Mouse (Mus musculus): Measurements from ENCODE around the gene Ltbr.
"Not testable (repeated sequence)": the region's sequence is repeated elsewhere in the genome, so short reads cannot be mapped to it uniquely, and the experiment has no call there.

Gene Ltbr

DNA sequence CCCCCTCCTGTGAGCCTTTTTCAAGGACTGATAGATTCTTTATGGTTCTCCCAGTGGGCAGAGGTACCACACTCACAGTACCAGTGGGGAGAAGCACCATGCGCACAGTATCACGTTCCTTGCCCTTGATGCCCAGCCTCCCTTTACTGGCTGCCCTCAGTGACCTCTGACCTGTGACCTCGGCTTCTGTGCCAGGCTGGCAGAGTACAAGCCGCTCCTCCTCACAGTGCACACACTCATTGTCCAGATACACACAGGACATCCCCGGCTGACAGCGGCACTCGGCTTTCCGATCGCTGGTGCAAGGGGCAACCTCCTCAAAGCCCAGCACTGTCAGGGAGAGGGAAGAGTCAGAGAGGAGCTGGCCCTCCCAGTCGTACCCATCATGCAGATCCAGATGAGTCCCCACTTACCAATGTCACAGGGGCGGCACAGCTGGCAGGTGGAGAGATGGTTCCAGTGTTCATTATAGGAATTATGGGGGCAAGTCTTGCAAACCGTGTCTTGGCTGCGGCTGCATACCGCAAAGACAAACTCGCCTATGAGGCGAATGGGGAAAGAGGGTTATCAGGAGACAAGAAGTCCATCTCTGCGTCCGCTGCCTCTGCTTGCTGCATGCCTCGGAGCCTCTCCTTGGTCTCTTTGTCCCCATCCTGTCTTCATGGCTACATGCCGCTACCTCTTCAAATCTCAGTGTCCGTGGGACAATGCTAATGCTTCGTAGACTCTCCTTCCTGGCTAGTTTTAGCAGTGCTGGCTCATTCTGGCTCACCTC lies 917 bp downstream of the Ltbr start:
- DNase-seq (ENCODE audit: low read depth, low spot score) = no peak

DNA sequence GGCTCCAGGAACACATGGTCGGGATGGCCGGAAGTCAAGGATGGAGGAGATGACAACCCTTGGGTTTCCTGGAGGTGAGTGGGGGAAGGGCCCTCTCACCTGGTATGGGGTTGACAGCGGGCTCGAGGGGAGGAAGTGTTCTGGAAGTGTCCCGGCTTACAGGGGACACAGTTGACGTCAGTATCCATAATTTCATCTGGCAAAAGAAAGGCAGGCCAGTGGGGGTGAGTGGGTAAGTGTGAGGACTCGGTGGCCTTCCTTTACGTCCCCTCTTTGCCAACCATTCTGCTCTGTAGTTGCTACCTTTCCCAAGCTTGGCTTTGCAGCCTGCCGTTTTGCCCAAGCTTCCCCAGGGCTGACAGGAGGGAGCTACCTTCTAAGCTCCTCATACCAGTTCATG lies 1.5 kb downstream of the Ltbr start:
- DNase-seq (ENCODE audit: low read depth, low spot score) = no peak

DNA sequence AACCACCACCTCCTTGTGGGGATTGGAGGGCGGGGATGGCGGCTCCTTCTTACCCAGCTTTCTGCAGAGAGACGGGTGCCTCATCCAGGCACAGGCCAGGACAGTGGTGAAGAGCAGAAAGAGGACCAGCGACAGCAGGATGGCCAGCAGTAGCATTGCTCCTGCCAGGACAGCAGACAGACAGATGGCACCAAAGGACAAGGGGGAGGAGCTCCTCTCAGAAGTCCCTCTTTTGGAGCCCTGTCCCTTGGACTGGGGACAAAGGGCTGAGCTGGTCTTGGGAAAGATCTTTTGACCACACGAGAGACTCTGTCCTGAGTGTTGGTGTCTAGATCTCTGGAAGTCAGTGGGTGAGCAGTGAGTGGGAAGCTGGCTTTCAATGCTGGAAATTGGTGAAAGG lies 4.3 kb downstream of the Ltbr start:
- no peak for DNase-seq (ENCODE audit: low read depth, low spot score)

DNA sequence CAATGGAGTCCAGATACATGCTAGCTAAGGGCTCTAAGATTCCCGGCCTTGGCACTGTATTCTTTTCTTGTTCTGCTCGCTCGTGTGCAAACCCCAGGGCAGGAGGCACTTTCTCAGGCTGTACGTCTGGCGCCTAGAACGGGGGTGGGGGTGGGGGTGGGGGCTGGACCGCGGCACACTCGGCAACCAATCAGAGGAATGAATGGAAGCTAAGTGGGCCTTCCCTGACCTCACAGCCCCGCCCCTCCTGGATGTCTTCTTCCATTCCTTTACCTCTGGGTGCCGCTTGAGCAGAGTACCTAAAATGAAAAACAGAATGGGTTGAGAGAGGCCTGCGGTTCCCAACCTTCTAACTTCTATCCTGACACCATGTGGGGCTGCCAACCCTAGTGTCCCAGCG lies 4.8 kb downstream of the Ltbr start:
- DNase-seq (ENCODE audit: low read depth, low spot score) = no peak

DNA sequence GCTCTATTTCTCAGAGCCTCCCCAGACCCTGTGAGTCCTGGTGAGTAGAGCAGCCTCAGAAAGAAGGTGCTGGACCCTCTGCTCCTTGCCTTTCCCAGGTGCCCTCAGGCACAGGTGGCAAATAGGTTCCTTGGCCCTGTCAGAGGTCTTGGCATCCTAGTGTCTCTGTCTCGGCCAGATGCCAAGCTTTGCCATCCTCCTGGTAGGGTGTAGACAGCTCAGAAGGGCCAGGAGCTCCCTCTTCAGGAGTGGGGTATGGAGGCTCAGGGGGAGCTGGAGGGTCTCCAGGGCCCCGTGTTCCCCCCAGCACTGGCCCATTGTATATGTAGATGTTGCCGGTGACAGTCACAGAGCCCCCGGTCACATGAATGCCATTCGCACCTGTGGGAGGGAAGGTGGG lies 6.6 kb downstream of the Ltbr start:
- no peak for DNase-seq (ENCODE audit: low read depth, low spot score)

DNA sequence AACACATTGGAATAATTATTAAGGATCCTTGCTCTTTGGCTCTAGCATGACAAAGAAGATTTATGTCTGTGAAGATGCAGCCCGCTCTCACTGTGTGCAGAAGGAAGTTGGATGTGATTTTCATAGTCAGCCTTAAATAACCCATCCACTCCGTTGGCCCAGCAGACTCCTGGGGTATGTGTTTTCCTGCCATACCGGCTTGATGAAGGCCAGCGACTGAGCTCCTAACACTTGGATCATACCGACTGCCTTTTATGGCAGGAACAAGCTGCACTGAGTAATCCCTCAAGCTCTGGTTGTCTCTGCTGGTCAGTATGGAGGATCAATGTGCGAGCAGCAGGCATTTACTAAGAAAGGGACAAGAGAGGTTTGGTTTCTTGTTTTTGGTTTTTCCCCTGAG lies 8.2 kb downstream of the Ltbr start:
- DNase-seq (ENCODE audit: low read depth, low spot score) = no peak

DNA sequence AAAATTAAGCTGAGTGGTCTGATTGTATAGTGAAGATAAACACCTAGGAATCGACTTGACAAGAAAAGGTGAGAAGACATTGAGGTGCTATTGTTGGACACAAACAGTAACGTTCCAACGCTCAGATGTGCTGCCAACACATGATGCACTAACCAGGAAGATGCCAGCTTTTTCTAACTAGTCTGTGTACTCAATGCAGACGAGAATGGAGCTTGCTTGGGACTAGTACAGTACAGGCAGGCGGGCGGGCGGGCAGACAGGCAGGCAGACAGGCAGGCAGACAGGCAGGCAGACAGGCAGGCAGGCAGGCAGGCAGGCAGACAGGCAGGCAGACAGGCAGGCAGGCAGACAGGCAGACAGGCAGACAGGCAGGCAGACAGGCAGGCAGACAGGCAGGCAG lies 9.3 kb downstream of the Ltbr start:
- not testable (repeated sequence) for DNase-seq (ENCODE audit: low read depth, low spot score)

DNA sequence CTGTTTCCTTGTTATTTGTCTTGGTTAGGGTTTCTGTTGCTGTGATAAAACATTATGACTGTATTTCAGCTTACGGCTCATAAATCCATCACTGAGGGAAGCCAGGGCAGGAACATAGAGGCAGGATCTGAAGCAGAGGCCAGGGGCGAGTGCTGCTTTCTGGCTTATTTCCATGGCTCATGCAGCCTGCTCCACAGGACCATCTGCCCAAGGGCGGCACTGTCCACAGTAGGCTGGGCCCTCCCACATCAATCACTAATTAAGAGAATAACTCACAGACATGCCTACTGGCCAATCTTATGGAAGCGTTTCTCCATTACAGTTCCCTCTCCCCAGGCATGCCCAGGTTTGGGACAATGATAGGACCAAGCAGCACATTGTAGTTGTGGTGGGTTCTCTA lies 10.4 kb downstream of the Ltbr start:
- DNase-seq (ENCODE audit: low read depth, low spot score) = no peak

DNA sequence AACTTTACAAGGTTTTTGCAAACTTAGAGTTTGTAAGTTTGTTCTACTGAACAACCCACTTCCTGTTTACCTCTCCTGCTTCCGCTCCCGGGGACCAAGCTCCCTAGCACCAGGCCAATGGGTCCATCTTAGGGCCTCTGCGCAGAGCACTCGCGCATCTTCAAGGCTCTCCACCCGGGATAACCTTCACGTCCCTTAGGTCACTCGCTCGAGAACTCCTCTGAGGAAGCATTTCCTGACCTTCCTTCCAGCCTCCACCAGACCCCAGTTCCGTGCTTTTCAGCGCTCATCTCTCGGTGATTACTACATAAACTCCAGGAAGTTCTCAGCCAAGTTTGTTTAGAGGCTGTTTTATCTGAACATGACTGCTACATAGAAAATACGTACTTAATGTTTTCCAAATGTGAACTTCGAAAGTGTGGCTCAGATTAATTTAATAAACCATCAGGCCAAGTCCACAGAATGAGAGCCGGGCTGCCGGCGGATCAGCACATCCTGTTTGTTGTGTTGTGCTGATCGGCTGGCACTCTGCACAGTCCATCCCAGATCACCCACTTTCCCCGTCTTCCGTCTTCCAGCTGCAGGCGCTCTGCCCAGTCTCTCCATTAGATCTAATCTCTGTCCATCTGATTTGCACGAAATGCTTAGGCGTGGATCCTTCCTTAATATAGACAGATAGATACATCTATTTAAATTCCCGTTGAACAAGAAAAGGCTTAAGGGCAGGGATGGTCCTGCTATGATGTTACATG lies 11.3 kb downstream of the Ltbr start:
- peak; percentile 27 for DNase-seq (ENCODE audit: low read depth, low spot score)

DNA sequence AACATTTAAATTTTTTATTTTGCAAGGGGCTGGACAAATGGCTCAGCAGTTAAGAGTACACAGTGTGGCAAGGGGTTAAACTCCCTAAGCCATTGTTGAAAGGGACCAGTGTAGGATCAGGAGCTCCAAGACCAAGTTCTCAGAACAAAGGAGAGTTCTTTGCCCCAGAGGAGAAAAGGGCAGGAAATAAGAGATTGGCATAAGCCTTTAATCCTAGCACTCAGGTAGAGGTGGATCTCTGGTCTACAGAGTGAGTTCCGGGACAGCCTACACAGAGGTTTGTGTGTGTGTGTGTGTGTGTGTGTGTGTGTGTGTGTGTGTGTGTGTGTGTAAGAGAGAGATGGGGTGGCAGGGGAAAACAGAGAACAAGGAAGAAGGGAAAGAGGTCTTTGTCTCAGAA lies 12.7 kb downstream of the Ltbr start:
- no peak for DNase-seq (ENCODE audit: low read depth, low spot score)

DNA sequence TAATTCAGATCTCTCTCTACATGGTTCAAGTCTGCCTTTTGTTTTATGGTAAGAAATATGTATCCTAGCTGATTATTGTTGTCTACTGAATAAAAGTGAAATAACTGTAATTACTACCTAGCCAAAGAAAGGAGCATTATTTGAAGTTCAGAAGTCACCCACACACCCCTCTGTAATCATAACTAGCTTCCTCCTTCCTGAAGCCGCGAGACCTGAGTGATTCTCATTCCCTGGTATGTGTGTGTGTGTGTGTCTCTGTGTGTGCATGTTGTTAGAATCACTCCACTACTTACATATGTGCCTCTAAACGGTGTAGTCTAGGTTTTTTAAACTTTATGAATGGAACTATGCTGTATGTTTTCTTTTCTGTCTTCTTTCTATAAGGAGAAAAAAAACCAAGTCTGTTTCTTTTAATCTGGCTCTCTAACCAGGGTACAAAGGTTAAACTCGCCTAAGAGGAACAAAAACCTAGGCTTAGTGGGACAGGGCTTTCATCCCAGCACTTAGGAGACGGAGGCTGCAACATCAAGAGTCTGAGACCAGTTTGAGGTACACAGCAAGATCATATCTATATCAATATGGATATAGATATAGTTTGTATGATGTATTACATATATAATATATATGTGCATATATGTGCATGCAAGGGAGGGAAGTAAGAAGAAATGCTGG lies 16.4 kb downstream of the Ltbr start:
- no peak for DNase-seq (ENCODE audit: low read depth, low spot score)

DNA sequence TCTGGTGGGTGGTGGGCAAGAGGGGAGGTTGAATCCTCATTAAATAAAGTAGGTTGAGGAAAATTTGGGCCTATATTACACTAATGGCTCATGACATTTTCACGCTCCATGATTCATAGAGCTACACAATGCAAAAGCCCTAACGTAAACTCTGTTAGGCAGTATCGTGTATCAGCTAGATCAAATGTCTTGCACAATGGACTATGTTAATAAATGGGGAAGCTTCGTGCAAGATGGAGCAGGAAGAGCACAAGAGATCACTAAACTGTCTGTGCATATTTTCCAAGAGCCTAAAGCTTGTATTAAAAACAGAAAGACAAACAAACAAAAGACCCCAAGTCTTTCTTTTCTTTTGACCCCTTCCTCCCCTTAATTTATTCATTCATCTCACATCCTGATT lies 19.6 kb downstream of the Ltbr start:
- no peak for DNase-seq (ENCODE audit: low read depth, low spot score)

DNA sequence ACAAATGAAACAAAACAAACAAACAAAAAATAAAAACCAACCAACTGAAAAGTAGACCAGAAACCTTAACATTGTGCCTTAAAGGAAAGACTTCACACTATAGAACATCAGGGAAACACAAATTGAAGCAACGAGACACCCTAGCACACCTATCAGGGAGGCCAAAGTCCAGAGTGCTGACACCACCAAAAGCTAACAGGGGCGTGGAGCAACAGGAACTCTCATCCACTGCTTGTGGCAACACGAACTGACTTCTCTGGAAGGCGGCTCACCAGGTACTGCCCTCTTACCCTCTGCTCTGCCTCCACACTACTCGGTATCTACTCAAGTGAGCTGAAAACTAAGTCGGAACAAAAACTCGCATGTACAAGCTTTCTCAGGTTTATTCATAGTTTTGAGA lies 21.4 kb downstream of the Ltbr start:
- DNase-seq (ENCODE audit: low read depth, low spot score) = no peak

DNA sequence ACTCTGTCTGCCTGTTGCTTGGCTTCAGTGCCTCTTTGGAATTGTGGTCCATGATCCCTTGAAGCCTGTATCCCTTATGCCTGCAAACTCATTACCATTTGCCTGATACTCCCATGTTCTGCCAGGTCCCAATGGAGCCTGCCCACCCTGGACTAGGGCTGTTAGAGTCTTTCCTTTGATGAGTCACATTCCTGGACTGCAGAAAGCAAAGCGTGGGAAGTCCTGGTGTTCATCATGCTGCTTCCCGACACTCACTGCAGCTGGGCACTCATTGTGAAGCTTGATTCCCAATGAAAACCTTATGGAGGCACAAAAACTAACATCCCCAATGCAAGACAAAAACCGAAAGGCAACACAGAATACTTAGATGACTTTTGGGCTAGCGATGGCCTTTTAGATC lies 22.4 kb downstream of the Ltbr start:
- no peak for DNase-seq (ENCODE audit: low read depth, low spot score)

DNA sequence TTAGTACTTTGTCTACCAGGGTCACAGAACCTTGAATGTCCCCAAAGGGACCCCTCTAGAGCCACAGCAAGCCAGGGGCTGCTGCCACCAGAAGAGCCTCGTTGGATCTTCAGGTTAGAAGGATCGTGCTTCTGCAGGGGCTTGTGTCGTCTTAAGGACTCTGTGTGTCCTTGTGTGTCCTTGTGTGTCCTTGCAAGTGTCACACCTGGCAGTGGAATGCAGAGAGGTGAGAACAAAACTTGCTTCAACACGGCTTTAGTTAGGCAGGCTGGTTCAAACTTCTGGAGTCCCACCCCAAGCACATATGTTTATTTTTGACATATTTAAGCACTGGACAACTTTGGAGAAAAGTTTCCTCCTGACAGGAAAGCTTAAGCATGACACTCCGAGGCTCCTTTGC lies 25.0 kb downstream of the Ltbr start:
- no peak for DNase-seq (ENCODE audit: low read depth, low spot score)

DNA sequence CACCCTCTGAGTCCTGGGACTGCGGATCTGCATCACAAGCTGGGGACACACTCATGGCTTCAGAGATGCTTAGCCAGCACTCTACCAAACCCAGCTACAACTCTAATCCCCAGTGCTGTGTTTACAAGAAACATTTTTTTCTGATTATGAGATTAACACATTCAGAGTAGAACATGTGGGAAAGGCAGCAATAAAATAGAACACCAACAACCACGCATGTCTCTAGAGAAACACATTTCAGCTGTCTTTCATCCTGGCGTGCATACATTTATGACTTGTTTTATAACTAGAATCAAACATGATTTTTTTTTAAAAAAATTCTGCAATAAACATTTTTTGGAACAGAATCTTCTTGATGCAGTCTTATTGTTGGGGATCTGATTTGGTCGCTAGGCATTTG lies 26.7 kb downstream of the Ltbr start:
- no peak for DNase-seq (ENCODE audit: low read depth, low spot score)

DNA sequence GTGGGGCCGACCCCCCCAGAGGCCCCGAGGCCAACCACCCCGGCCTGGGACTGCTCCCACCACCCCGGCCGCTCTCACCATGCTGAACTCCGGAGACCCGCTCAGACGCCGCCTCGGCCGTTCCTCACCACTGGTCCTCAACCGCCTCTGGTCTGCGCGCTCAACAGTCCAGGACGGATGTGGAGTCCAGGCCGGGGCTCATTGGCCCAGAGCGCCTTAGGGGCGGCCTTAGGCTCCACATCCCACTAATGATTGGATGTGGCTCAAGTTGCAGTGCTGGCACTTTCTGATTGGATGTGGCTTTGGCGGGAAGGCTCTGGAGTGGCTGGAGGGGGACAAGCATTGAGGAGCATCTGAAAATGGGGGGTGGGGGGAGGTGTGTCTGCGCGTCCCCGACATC lies 27.8 kb downstream of the Ltbr start, which contains the start of gene Tuba3a:
Tuba3a (minus strand) TSS at position 153 of the 400 bp plus-strand sequence.
- DNase-seq (ENCODE audit: low read depth, low spot score) = no peak

DNA sequence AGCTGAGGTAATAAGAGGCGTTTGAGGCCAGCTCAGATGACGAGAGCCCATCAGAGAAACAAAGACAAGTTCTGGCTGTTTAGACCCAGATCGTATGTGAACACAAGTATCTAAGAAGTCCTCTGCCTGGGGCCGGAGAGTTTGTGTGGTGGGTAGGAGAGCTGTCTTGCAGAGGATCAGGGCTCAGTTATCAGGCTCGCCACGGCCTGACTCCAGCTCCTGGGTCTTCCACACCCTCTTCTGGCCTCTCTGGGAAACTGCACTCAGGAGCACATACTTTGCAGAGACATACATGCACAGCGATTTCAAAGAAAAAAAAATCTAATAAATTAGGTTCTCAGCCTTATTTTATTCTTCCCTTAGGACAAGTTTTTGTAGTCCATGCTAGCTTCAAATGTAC lies 28.9 kb downstream of the Ltbr start:
- no peak for DNase-seq (ENCODE audit: low read depth, low spot score)

DNA sequence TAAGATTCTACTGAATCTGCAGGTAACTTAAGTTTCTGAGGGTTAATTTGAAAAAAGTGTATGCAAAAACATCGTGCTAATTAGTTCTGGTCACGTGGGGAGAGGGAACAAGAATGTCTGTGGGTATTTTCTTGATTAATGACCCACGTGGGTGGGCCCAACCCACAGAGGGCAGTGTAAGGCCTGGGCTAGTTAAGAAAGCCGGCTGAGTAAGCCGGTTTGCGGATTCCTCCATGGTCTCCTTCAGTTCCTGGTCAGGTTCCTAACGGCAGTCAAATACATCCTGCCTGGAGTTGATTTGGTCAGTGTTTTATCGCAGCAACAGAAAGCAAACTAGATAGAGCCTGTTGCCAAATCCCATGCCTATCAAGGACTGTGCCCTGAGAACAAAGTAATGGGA lies 29.4 kb downstream of the Ltbr start:
- DNase-seq (ENCODE audit: low read depth, low spot score) = no peak

DNA sequence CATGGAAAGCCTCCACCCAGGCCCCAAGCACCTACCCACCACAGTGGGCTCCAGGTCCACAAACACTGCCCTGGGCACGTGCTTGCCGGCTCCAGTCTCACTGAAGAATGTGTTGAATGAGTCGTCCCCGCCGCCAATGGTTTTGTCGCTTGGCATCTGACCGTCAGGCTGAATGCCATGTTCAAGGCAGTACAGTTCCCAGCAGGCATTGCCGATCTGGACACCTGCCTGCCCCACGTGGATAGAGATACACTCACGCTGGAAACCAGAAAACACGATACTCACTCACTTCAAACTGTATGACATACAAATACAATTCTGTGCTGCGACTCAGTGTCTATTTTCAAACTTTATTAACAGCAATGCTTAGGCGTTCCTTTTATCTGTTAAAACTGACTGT lies 31.0 kb downstream of the Ltbr start:
- not testable (repeated sequence) for DNase-seq (ENCODE audit: low read depth, low spot score)

DNA sequence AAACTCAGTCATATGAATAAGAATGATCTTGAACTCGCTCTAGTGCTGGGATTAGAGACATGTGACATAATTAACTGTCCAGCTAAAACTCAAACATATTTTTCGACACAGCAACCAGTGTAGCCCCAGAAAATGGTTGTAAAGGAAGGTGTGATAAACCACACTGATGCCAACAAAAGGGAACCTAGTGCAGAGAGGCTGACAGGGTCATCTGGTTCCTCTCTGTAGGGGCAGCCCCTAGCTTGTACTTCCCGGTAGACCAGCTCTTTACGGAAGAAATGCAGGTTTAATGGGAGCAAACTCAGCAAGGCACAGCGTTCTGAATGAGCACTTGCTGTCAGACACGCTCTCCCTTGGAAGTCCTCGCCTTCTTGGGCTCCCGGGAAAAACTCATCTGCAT lies 34.0 kb downstream of the Ltbr start:
- DNase-seq (ENCODE audit: low read depth, low spot score) = no peak

DNA sequence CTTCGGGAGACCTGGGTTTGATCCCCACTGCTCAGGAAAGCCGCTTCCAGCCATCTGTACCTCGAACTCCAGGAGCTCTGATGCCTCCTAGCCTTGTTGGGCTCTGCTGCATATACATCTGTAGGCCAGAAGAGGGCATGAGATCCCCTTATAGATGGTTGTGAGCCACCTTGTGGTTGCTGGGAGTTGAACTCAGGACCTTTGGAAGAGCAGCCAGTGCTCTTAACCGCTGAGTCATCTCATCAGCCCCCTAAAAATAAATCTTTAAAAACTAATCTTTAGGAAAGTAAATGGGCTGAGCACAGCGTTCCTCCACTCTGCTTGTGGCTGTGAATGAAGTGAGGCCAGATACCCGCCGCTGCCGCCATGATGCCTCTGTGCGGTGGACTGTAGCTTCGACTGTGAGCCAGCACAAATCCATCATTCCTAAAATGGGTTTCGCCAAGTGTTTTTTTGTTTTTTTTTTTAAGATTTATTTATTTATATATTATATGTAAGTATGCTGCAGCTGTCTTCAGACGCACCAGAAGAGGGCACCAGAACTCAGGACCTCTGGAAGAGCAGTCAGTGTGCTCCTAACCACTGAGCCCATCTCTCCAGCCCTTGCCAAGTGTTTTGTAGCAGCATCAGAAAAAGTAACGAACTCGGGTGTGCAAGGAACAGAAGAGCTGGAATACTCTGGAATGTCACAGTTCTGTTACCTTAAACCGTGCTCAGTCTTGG lies 38.7 kb downstream of the Ltbr start:
- DNase-seq (ENCODE audit: low read depth, low spot score) = peak; percentile 61

Data from CD4-positive helper T cell, adult 2 months (primary cell).